Mouse (Mus musculus) frontal cortex, adult (tissue): ENCODE measurements around the gene Ltb.

Experiments used
- ATAC-seq: cut with Nextera tagmentation; 2 replicates; pipeline ENCODE4 v1.9.2; 2017; ENCODE audit warnings: mild to moderate bottlenecking, moderate library complexity, mixed read lengths; ENCODE audit not compliant: low TSS enrichment

Ltb gene

DNA sequence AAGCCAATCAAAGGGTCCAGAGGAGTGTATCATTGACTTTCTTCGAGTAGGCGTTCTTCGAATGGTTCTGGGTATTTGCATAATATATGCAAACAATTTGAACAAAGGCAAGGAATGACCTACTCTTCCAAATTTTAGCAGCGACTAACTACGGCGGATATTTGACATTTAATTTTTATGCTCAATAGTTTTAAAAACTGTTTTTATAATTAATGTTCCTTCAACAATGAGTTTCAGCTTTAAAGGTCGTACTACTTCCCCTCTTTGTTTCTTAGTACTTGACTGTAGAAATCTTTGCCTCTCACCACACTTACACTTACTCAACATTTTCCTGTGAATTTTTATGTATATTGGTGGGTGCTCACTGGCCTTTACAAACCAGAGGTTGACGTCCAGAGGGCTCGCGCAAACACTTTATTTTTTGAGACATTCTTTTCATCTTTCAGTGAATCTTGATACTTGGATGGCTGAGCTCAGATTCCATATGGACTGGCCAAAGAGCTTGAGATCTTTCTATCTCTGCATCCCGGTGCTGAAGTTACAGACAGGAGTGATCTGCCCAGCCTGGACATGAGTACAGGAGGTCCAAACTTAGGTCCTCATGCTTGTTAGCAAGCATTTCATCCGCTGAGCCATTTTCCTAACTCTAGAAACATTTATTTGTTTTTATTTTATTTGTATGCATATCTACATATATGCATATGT is 28.6 kb upstream of the Ltb start:
- ATAC-seq: no peak

DNA sequence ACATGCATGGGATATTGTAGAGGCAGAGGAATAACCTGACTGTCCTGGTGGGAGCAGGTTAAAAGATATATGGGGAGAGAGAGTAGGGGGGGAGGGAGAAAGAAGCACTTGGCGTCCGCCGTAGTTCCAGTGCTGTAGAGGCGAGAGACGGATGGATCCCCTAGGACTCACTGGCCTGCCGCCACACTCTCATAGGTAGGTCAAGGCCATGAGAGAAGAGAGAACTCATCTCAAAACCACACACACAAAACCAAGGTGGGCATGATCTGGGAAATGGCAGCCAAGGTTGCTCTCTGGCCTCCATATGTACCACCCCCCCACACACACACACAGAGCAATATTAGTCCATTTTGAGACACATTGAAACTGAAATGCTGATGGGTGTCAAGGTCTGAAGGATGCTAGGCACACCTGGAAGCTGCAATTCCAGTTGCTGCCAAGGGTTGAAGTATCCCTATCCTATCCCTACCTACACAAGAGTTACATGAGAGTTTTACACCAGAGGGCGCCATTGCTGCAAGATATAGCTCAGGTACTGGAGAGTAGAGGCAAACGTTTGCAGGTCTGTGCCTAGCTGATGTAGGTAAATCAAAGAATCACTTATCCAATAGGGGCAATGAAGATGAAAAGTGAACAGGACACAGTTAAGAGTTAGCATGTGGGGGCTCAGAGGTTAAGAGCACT is 27.7 kb upstream of the Ltb start:
- no peak for ATAC-seq

DNA sequence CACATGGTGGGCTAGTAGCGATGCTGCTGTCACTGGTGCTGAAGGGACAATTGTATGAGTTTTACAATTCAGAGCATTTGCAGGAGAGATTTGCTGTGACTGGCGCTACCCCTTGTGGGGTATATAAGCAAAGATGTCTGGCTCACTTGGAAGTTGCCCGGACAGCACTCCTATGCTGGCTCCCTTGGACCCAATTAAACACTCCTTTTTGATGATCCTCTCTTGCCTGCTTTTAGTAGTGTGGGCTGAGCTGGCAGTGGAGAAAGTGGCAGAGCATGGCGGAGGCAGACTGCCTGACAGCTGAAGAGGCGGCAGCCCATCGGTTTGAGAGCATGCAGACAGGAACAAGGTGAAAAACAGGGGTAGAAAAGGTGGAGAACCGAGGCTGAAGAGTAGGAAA is 26.4 kb upstream of the Ltb start:
- peak; percentile 8; the same call in 1 of the 2 replicates for ATAC-seq

DNA sequence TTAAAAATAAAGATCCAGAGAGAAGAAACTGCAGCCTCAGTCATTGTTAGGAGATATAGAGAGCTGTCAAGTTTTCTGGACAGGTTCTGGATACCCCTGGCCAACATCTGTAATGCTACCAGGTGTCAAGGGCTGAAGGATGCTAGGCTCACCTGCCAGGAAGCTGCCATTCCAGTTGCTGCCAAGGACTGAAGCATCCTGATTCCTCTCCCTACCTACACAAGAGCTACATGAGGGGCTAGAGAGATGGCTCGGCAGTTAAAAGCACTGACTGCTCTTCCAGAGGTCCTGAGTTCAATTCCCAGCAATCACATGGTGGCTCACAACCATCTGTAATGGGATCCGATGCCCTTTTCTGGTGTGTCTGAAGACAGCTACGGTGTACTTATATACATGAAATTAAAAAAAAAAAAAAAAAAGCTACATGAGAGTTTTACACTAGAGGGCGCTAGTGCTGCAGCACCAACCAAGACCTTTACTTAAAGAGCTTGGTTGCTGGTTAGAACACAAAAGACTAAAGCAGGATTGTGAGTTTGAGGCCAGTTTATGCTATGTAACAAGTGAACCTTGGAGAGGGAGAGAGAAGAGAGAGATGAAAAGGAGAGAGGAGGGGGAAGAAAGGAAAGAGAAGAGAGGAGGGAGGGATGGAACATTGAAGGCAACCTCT is 25.6 kb upstream of the Ltb start:
- no peak for ATAC-seq

DNA sequence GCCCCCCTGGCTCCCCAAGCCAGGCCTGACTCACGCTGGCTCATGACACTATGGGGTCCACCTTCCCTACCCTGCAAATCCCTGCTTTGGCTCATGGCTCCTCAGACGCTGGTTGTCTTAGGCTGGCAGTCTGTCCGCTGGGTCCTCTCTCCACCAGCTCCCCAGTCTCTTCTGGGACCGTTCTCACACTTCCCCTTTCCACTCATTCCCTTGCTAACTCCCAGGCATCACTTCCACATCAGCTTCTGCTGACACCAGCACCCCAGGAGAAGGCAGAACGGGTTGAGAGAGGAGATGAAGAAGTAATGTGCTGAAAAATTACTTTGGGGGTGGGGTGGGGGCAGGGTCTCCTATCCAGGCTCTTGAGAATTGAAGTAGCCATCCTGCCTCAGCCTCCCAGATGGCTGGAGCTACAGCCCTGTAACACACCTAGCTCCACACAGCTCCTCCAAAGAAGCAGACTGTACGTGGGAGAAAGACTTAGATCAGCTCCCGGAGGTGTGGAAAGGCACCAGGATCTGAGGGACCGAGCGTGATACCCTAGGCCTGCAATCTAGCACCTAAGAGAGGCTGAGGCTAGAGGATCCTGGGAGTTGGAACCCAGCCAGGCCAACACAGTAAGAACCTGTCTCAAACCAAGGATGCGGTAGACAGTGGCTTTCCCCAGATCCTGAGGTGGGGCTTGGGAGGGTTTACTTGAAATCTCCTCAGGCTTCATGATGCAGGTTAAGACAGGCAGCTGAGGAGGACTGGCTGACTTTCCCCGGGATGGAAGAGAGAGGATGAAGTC is 21.6 kb upstream of the Ltb start:
- peak; percentile 76 for ATAC-seq

DNA sequence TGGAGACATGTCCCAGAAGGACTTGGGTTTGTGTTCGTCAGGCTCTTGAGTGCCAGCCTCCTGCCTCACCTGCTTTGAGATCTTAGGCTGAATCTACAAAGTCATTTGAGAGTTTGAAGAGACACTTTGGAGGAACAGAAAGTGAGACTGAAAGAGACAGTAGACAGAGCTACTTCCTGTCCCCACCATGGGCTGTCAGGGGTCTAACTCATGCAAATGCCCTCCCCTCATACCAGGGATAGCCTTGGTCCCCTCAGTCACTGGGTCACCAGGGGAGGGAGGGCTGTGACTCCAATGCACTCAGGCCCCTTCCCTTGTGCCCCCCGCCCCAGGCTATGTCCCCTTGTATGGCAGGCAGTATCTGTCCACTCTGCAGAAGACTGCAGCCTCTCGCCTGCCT is 20.9 kb upstream of the Ltb start:
- ATAC-seq: no peak

DNA sequence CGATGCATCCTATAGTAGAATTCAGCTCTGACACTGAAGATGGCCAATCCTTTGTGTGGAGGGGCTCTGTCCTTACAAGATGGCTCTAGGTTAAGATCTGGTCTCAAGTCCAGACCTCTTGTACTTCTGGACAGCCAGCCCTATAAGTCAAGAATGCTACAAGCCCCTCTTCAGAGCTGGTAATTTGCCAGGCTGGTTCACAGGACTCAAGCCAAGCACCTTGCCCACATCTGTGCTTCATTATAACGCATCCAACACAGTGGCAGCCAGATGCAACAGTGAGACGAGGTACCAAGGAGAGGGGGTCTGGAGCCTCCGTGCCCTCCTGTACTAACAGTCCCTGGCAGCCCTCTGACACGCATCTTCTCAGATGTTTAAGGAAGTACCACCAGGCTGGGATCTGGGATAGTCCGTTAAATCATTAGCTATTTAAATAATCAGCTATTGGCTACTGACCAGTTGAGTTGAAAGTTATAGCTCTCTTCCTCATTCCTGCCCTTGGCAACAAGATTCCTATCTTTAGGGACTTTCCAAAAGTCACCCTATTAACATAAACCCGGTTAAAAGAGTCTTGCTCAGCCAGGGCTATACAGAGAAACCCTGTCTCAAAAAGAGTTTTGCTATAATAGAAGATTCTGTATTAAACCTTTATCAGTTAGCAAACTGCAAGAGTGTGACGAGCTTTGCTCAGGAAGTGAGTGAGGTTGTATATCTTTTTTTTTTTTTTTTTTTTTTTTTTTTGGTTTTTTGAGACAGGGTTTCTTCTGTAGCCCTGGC is 19.9 kb upstream of the Ltb start:
- no peak for ATAC-seq

DNA sequence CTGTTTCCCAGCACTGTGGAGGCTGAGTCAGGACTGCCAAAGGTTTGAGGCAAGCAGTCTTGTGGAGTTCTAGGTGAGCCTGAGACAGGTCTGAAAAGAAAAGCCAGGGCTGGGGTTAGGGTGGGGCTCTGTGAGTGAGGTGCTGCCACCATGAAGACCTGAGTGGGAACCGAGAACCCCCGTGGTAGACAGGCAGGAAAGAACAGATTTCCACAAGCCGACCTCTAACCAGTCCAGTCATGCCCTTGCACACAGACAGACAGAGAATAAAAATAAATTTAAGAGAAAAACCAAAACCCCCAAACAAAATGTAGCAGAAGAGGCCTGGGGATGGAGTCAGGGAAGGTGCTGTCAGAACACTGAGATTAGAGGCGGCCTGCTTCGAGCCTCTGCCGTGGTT is 18.9 kb upstream of the Ltb start:
- ATAC-seq: no peak

DNA sequence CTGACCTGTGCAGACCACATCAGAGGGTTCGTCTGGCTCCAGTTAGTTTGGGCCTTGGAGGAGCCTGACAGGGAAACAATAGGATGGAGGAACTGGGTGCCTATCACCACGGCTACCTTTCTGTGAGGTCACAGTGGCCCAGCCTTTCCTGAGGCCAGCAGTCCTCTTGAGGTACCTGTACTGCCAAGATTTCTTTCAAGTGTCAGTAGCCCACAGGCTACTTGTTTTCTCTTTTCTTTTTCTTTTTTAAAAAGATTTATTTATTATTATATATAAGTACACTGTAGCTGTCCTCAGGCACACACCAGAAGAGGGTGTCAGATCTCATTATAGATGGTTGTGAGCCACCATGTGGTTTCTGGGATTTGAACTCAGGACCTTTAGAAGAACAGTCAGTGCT is 18.3 kb upstream of the Ltb start, which contains the start of gene Aif1:
TSS of gene Aif1 (minus strand) at position 101 of the 400 bp plus-strand sequence.
- ATAC-seq: no peak

DNA sequence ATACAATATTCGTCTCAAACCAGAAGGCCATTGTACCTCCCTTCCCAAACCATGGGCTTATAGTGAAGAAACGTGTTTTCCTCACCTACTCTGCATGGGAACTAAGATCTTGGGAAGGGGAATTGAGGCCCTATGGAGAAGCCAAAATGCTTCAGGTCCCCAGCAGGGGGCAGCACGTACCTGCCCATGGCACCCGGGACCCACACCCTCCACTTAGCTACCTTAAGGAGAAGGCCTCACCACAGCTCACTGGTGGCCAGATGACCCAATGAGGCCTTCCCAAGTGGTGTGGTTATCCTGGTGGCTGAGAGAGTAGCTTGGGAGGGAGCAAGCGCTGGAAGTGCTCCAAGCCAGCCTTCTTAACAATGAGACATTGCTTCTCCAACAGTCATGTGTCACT is 15.7 kb upstream of the Ltb start:
- ATAC-seq: peak; percentile 73; the same call in 1 of the 2 replicates

DNA sequence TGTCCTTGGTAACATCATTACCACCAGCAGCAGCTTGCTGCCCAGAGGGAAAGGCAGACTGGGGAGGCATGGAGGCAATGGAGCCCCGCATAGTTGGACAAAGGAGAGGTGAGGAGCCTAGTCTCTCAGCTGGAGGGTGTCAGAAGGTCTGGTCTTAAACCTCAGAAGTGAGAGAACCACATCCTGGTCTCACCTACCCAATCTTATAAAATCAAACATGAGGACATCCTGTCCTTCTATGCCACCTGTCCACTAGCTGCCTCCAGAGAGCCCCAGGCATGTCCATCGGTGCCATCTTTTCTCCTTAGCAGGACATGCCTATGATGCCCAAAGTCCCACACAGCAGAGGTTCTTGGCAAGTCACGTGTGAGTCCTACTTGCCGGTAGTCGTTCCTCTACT is 14.1 kb upstream of the Ltb start:
- no peak for ATAC-seq

DNA sequence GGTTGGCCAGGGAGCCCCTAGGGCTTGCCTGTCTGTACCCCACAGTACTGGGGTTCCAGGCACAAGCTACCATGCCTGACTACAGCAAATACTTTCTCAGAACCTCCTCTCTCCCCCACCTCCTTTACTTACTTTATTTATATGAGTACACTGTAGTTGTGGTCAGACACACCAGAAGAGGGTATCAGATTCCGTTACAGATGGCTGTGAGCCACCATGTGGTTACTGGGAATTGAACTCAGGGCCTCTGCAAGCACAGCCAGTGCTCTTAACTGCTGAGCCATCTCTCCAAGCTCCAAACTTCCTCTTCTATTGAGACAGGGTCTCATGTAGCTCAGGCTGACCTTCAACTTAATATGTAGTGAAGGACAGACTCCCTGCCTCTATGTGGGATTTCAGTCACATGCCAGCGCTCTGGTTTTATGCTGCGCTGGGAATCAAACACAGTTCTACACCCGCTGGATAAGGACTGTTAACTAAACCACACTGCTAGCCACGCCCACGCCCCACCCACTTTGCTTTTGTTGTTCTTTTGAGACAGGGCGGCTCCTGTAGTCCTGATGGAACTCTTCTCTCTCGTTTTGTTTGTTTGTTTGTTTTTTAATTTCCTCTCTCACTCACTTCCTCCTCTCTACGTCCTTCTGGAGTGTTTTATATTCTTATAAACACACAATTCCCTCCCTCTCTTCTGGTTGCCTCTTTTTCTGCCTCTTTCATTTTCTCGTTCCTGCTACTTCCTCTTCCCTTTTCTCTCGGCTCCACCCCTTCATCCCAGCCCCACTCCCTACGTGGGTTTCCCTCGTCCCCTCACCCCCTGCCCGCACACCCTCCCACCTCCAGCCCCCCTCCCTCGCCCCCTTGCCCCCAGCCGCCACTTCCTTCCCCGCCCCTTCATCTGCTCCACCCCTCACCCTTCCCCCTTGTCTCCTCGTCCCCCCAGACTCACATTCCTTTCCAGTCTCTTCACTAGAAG is 8.3 kb upstream of the Ltb start:
- ATAC-seq: no peak

DNA sequence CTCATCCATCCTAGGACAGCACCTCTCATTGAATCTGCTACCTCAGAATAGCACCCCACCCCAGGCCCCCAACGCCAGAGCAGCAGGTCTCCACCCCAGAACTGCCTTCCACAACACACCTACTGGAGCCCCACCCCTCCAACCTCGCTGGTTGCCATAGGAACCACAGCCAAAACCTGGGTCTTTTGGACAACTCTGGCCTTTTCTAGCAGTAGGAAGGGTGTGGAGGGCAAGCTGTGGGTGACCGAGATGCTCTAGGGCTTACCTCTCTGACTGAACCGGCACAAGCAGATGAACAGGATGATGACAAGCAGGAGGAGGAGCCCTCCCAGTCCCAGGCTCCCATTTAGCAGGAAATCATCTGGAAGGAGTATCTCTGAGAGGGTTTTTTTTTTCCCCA is 7.6 kb upstream of the Ltb start:
- no peak; the same call in 1 of the 2 replicates for ATAC-seq

DNA sequence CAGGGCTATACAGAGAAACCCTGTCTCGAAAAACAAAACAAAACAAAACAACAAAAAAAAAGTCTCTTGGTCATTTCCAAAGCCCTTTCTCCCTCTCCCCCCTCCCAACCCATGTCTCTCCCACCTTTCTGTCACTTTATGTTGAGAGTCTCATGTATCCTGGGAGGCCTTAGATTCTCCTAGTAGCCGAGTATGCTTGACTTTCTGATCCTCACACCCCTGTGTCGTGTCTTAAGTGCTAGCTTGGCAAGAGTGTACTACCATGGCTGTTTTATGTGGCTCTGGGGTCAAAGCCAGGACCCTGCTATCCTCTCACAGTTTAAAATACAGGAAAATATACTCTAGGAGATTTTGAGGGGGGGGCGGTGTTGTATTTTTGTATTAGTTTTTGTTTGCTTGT is 6.9 kb upstream of the Ltb start:
- no peak for ATAC-seq

DNA sequence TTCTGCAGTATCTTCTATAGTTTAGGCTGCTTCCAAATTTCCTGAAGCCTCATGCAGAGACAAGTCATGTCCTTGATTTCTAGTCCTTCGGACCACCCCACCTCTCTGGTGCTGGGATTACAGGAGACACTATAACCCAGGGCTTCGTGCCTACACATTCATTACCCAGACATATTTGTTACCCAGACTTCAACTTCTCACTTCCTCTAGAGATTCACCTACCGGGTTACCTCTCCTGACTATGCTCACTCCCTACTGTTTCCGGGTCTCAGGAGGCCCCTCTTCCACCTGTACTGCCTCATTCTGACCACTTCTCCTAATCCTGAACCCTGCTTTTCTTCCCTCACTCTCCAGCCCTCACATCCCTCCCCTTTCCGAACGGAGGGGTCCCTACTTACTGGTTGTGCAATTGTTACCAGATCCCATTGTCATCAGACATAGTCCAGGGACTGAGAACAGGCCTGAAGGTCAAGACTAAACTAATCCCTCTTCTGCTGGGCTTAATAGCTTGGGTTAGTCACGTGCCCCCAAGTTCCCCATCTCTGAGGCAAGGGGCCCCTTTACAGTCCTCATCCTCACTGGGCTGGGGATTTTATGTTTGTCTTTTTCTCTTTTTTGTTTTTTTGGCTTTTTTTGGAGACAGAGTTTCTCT is 6.2 kb upstream of the Ltb start, which contains the start of gene Lst1:
TSS of gene Lst1 (minus strand) at position 481 of the 652 bp plus-strand sequence.
- no peak for ATAC-seq

DNA sequence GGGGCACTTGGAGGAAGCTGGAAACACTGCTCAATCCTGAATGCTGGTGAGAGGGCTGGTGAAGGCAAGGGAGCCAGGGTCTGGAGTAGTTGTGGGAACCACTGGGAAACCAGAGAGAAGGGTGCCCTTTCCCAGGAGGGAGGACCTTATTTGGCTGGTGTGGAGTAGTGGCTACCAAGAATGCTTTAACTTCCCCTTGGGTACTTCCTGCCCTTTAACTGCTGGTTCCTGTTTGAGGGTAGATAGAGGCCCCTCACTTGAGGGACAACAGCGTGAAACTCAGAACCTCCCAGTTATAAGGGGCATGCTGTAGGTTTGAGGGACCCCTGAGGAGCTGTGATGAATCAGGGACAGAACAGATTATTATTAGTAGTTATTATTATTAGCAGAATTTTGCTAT is 5.1 kb upstream of the Ltb start:
- no peak for ATAC-seq

DNA sequence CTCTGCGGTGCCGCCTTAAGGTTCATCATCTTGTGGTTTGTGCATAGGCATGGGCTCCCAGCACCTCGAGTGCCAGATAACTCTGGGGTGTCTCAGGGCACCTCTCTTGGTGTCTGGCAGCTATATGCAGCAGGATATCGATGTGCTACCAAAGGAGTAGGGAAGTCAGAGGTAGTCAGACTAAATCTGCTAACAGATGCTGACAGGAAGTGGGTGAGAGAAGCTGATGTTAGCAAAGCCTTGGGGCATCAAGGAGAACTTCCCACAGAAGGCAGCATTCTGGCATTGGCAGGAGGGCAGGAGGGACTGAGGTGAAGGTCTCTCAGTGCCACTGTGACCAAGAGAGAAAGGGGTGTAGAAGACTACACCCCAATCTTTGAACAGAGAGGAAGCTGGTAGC is 4.1 kb upstream of the Ltb start:
- no peak for ATAC-seq

DNA sequence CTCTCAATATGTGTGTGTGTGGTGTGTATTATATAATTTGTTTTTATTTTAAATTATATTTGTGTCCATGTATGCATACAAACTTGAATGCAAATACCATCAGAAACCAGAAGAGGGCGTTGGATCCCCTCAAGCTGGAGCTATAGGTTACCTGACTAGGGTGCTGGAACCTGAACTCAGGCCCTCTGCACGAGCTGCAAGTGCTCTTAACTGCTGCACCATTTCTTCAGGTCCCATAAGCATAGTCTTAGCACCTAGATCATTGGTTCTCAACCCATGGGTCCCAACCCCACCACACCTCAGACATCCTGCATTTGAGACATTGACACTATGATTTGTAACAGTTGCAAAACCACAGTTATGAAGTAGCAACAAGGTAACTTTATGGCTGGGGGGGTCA is 2.5 kb upstream of the Ltb start:
- ATAC-seq: no peak

DNA sequence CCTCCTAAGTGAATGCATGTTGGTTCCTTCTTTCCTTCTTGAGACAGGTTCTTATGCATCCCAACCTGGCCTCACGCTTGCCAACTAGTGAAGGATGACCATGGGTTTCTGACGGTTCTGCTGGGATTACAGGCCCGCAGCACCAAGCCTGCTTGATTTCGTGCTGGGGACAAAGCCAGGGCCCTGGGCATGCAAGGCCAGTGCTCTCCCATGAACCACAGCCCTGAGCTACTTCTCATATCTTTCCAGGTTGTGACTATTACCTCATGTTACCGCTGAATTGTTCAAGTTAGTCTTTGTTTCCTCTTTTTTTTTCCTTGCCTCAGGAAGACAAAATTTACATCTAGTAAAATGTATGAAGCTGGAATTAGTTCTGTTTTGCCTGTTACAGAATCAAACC is 1.3 kb upstream of the Ltb start:
- ATAC-seq: no peak
